In genomic region chr7:127020031-127020430, GRCm38 (mm10) we compare ENCODE assay signal across 9 mouse cellular contexts. TPM values are rescaled to one million over a fixed set of nuclear protein-coding genes. Genes with fewer than 3 reads are reported as not detected.
A peak's percentile ranks its signal among the peaks of the same experiment; 100 is the strongest.
DNase-seq lines count a peak whose midpoint lies in the region; ATAC-seq and TF ChIP-seq lines count a peak whose summit lies in the region.
"Had no signal": no experiment of that assay in that cellular context is flagged by ENCODE, and none has a peak within 500 bp of the region (broad histone marks: within the 10 kb centered on the region; RNA-seq: fewer than 3 reads in every experiment).

No protein-coding gene starts in this region.

- H3K4me3 ChIP-seq in liver, embryonic 11.5 days (ENCODE audit: low read depth, low read length), result 0 out of 2 replicates have a peak overlapping the region, but pooled peaks have one; percentile 10
- no peak overlapping the region for H3K4me3 ChIP-seq in liver, postnatal 0 days (ENCODE audit: low read depth, low read length)
- peak overlapping the region; percentile 66 for H3K4me3 ChIP-seq in embryonic facial prominence, embryonic 15.5 days (replicated peaks)
- H3K4me3 ChIP-seq in intestine, embryonic 15.5 days (replicated peaks), result peak overlapping the region; percentile 50
- peak overlapping the region; percentile 61 for H3K4me3 ChIP-seq in olfactory bulb, adult 2 months (ENCODE audit: insufficient read depth, low read depth, low read length)

- no peak for TF ChIP-seq CTCF in liver, postnatal 0 days (IDR thresholded peaks at IDR 0.05; ENCODE audit: low read depth)
- no peak for TF ChIP-seq CTCF in olfactory bulb, adult 2 months (IDR thresholded peaks at IDR 0.05; ENCODE audit: insufficient read depth, low read depth, low read length)

- no peak for TF ChIP-seq EP300 in liver, postnatal 0 days (IDR thresholded peaks at IDR 0.05; ENCODE audit: low read depth)

- peak overlapping the region; percentile 37 for H3K9ac ChIP-seq in liver, embryonic 11.5 days (ENCODE audit: low read depth, low read length)
- H3K9ac ChIP-seq in liver, postnatal 0 days (replicated peaks), result no peak overlapping the region
- peak overlapping the region; percentile 57 for H3K9ac ChIP-seq in embryonic facial prominence, embryonic 15.5 days
- peak overlapping the region; percentile 58 for H3K9ac ChIP-seq in intestine, embryonic 15.5 days

- peak overlapping the region; percentile 32; the same call in 1 of the 2 replicates for H3K27ac ChIP-seq in liver, embryonic 11.5 days (ENCODE audit: low read depth, low read length)
- H3K27ac ChIP-seq in liver, postnatal 0 days (ENCODE audit: low read depth), result no peak overlapping the region
- peak overlapping the region; percentile 95 for H3K27ac ChIP-seq in embryonic facial prominence, embryonic 15.5 days (replicated peaks)
- 0 out of 2 replicates have a peak overlapping the region, but pooled peaks have one; percentile 77 for H3K27ac ChIP-seq in intestine, embryonic 15.5 days
- peak overlapping the region; percentile 56 for H3K27ac ChIP-seq in olfactory bulb, adult 2 months (ENCODE audit: insufficient read depth, low read depth, low read length)

- H3K4me2 ChIP-seq in liver, embryonic 11.5 days, result peak overlapping the region; percentile 99
- no peak overlapping the region for H3K4me2 ChIP-seq in liver, postnatal 0 days (ENCODE audit: low read depth, low read length)
- H3K4me2 ChIP-seq in embryonic facial prominence, embryonic 15.5 days (replicated peaks), result peak overlapping the region; percentile 89
- H3K4me2 ChIP-seq in intestine, embryonic 15.5 days (replicated peaks), result peak overlapping the region; percentile 87

- H3K9me3 ChIP-seq in liver, embryonic 11.5 days (ENCODE audit: control insufficient read depth, low read length), result no peaks in the 10 kb centered on the region
- no peaks in the 10 kb centered on the region for H3K9me3 ChIP-seq in liver, postnatal 0 days (ENCODE audit: low read length)
- H3K9me3 ChIP-seq in embryonic facial prominence, embryonic 15.5 days (replicated peaks), result no peaks in the 10 kb centered on the region
- no peaks in the 10 kb centered on the region for H3K9me3 ChIP-seq in intestine, embryonic 15.5 days

- H3K27me3 ChIP-seq in liver, embryonic 11.5 days (replicated peaks; ENCODE audit: control insufficient read depth, insufficient read depth, low read length), result no peaks in the 10 kb centered on the region
- H3K27me3 ChIP-seq in liver, postnatal 0 days (ENCODE audit: insufficient read depth, low read length), result no peaks in the 10 kb centered on the region
- H3K27me3 ChIP-seq in embryonic facial prominence, embryonic 15.5 days, result no peaks in the 10 kb centered on the region
- H3K27me3 ChIP-seq in intestine, embryonic 15.5 days (replicated peaks), result no peaks in the 10 kb centered on the region

- no peak for DNase-seq in liver, embryonic 11.5 days (ENCODE audit: low spot score)
- DNase-seq in liver, postnatal 0 days, result no peak
- DNase-seq in right cerebral cortex, postnatal 25 days, result no peak
- DNase-seq in spleen, adult 12 weeks (ENCODE audit: low spot score), result no peak
- DNase-seq in gastrocnemius, adult 18-20 months (ENCODE audit: low spot score), result no peak

- WGBS in liver, embryonic 11.5 days, result 69% methylated on average over 3 of the region's 3 CpGs
- WGBS in liver, postnatal 0 days (ENCODE audit: insufficient replicate concordance), result 74% methylated on average over 3 of the region's 3 CpGs
- WGBS in embryonic facial prominence, embryonic 15.5 days, result 27% methylated on average over 3 of the region's 3 CpGs
- 48% methylated on average over 3 of the region's 3 CpGs for WGBS in intestine, embryonic 15.5 days
- WGBS in olfactory bulb, adult 2 months, result 36% methylated on average over 3 of the region's 3 CpGs

- ATAC-seq in liver, embryonic 11.5 days (replicated peaks; ENCODE audit: low FRiP score), result no peak
- ATAC-seq in liver, postnatal 0 days, result no peak
- ATAC-seq in embryonic facial prominence, embryonic 15.5 days (ENCODE audit: insufficient number of reproducible peaks, low FRiP score, low TSS enrichment, low read depth), result no peak
- no peak for ATAC-seq in intestine, embryonic 15.5 days

- peaks cover 67% of the 10 kb centered on the region for H3K4me1 ChIP-seq in liver, embryonic 11.5 days (replicated peaks; ENCODE audit: control insufficient read depth, insufficient read depth, low read length)
- H3K4me1 ChIP-seq in liver, postnatal 0 days (ENCODE audit: insufficient read depth), result peaks cover 61% of the 10 kb centered on the region
- peaks cover 91% of the 10 kb centered on the region for H3K4me1 ChIP-seq in embryonic facial prominence, embryonic 15.5 days
- peaks cover 84% of the 10 kb centered on the region for H3K4me1 ChIP-seq in intestine, embryonic 15.5 days (replicated peaks)
- H3K4me1 ChIP-seq in olfactory bulb, adult 2 months (ENCODE audit: control insufficient read depth, insufficient read depth, low read length), result peaks cover 71% of the 10 kb centered on the region

- TF ChIP-seq POLR2A in olfactory bulb, adult 2 months (IDR thresholded peaks at IDR 0.05; ENCODE audit: insufficient read depth, low read depth, low read length), result no peak

- H3K36me3 ChIP-seq in liver, embryonic 11.5 days (ENCODE audit: control insufficient read depth, insufficient read depth, low read length), result peaks cover 32% of the 10 kb centered on the region
- H3K36me3 ChIP-seq in liver, postnatal 0 days (replicated peaks; ENCODE audit: insufficient read depth, low read length), result peaks cover 27% of the 10 kb centered on the region
- H3K36me3 ChIP-seq in embryonic facial prominence, embryonic 15.5 days, result peaks cover 32% of the 10 kb centered on the region
- H3K36me3 ChIP-seq in intestine, embryonic 15.5 days, result peaks cover 22% of the 10 kb centered on the region

RNA-seq across cellular contexts. Expression of gene Gm42742, which starts 0.9 kb away (rescaled TPM):
- polyA plus RNA-seq in liver, embryonic 11.5 days (2014; fragmentation: Nextera tagmentation; extraction: Ambion mirVana), result 19.8 and 52.9 TPM in 2 replicates
- 4.5 and 7.8 TPM in 2 replicates for polyA plus RNA-seq in liver, postnatal 0 days (2015; fragmentation: Nextera tagmentation; extraction: Ambion mirVana)
- 55.0 and 78.2 TPM in 2 replicates for polyA plus RNA-seq in embryonic facial prominence, embryonic 15.5 days (2015; fragmentation: Nextera tagmentation; extraction: Ambion mirVana)
- 41.5 and 51.1 TPM in 2 replicates for polyA plus RNA-seq in intestine, embryonic 15.5 days (2015; fragmentation: Nextera tagmentation; extraction: Ambion mirVana)
- not detected in 2 replicates for polyA plus RNA-seq in olfactory bulb, adult 2 months (2012; ENCODE audit: insufficient read depth, insufficient read length, low replicate concordance, missing spikeins)
- total RNA-seq in gastrocnemius, adult 18-20 months (2021), result 10 to 100 TPM; 12.9 to 16.9 TPM

RNA-seq across cellular contexts. Expression of gene Prrt2, which starts 1.0 kb away (rescaled TPM):
- polyA plus RNA-seq in liver, embryonic 11.5 days (2014; fragmentation: Nextera tagmentation; extraction: Ambion mirVana), result 4.5 and 5.4 TPM in 2 replicates
- 0.18 TPM in 1 of 2 replicates, not detected in the other for polyA plus RNA-seq in liver, postnatal 0 days (2015; fragmentation: Nextera tagmentation; extraction: Ambion mirVana)
- 18.9 and 21.9 TPM in 2 replicates for polyA plus RNA-seq in embryonic facial prominence, embryonic 15.5 days (2015; fragmentation: Nextera tagmentation; extraction: Ambion mirVana)
- 4.3 and 5.0 TPM in 2 replicates for polyA plus RNA-seq in intestine, embryonic 15.5 days (2015; fragmentation: Nextera tagmentation; extraction: Ambion mirVana)
- not detected in 2 replicates for polyA plus RNA-seq in olfactory bulb, adult 2 months (2012; ENCODE audit: insufficient read depth, insufficient read length, low replicate concordance, missing spikeins)
- under 1 TPM in 1 of 2 experiments, not detected in 1; 0.84 TPM for total RNA-seq in gastrocnemius, adult 18-20 months (2021)

RNA-seq across cellular contexts. Expression of gene Pagr1a, which starts 2.9 kb away (rescaled TPM):
- polyA plus RNA-seq in liver, embryonic 11.5 days (2014; fragmentation: Nextera tagmentation; extraction: Ambion mirVana), result 45.6 and 75.0 TPM in 2 replicates
- polyA plus RNA-seq in liver, postnatal 0 days (2015; fragmentation: Nextera tagmentation; extraction: Ambion mirVana), result 12.2 and 13.8 TPM in 2 replicates
- polyA plus RNA-seq in embryonic facial prominence, embryonic 15.5 days (2015; fragmentation: Nextera tagmentation; extraction: Ambion mirVana), result 40.9 and 73.0 TPM in 2 replicates
- 48.4 and 52.6 TPM in 2 replicates for polyA plus RNA-seq in intestine, embryonic 15.5 days (2015; fragmentation: Nextera tagmentation; extraction: Ambion mirVana)
- polyA plus RNA-seq in olfactory bulb, adult 2 months (2012; ENCODE audit: insufficient read depth, insufficient read length, low replicate concordance, missing spikeins), result not detected in 2 replicates
- 10 to 100 TPM in 1 of 2 experiments, 1 to 10 TPM in 1; 7.9 to 10.3 TPM for total RNA-seq in gastrocnemius, adult 18-20 months (2021)

RNA-seq across cellular contexts. Expression of gene Pagr1b, which starts 3.7 kb away (rescaled TPM):
- polyA plus RNA-seq in liver, embryonic 11.5 days (2014; fragmentation: Nextera tagmentation; extraction: Ambion mirVana), result 0.41 TPM in 1 of 2 replicates, not detected in the other
- polyA plus RNA-seq in liver, postnatal 0 days (2015; fragmentation: Nextera tagmentation; extraction: Ambion mirVana), result 0.26 TPM in 1 of 2 replicates, not detected in the other
- polyA plus RNA-seq in embryonic facial prominence, embryonic 15.5 days (2015; fragmentation: Nextera tagmentation; extraction: Ambion mirVana), result 0.33 and 0.43 TPM in 2 replicates
- 0.43 and 1.5 TPM in 2 replicates for polyA plus RNA-seq in intestine, embryonic 15.5 days (2015; fragmentation: Nextera tagmentation; extraction: Ambion mirVana)
- not detected in 2 replicates for polyA plus RNA-seq in olfactory bulb, adult 2 months (2012; ENCODE audit: insufficient read depth, insufficient read length, low replicate concordance, missing spikeins)
- 1 to 10 TPM in 1 of 2 experiments, not detected in 1; 1.7 TPM for total RNA-seq in gastrocnemius, adult 18-20 months (2021)
- polyA plus RNA-seq: erythroblast, embryonic 14.5 days had no signal

RNA-seq across cellular contexts. Expression of gene Mvp, which starts 5.6 kb away (rescaled TPM):
- polyA plus RNA-seq in liver, embryonic 11.5 days (2014; fragmentation: Nextera tagmentation; extraction: Ambion mirVana), result 8.3 and 9.4 TPM in 2 replicates
- polyA plus RNA-seq in liver, postnatal 0 days (2015; fragmentation: Nextera tagmentation; extraction: Ambion mirVana), result 10.5 and 10.9 TPM in 2 replicates
- 12.0 and 12.5 TPM in 2 replicates for polyA plus RNA-seq in embryonic facial prominence, embryonic 15.5 days (2015; fragmentation: Nextera tagmentation; extraction: Ambion mirVana)
- 58.3 and 59.2 TPM in 2 replicates for polyA plus RNA-seq in intestine, embryonic 15.5 days (2015; fragmentation: Nextera tagmentation; extraction: Ambion mirVana)
- not detected in 2 replicates for polyA plus RNA-seq in olfactory bulb, adult 2 months (2012; ENCODE audit: insufficient read depth, insufficient read length, low replicate concordance, missing spikeins)
- total RNA-seq in gastrocnemius, adult 18-20 months (2021), result 10 to 100 TPM; 27.5 to 40.9 TPM
